Mouse (Mus musculus) right cerebral cortex, postnatal 14 days (tissue): ENCODE data around the gene Pde8a.

Source experiments
- DNase-seq: peaks from one replicate; pipeline ENCODE4 v3.0.0; 2022

The Pde8a gene

GRCm38 (mm10) chr7:81342356-81343094 is 129.1 kb downstream of the Pde8a start:
- DNase-seq = no peak

- no peak for DNase-seq
Measured at GRCm38 (mm10) chr7:81343316-81343715, 129.9 kb downstream of the Pde8a start.

- DNase-seq = no peak
Measured at GRCm38 (mm10) chr7:81343831-81344230, 130.4 kb downstream of the Pde8a start.

GRCm38 (mm10) chr7:81344544-81345446 is 131.4 kb downstream of the Pde8a start, which contains the start of gene Rps17:
Gene Rps17 (minus strand): TSS chr7:81345254.
- peak; percentile 97 for DNase-seq

- DNase-seq = no peak
Measured at GRCm38 (mm10) chr7:81345447-81346170, 132.2 kb downstream of the Pde8a start.

GRCm38 (mm10) chr7:81348206-81348605 is 134.8 kb downstream of the Pde8a start:
- DNase-seq = no peak

- DNase-seq = no peak
Measured at GRCm38 (mm10) chr7:81351826-81352225, 138.4 kb downstream of the Pde8a start.

- DNase-seq = no peak
Measured at GRCm38 (mm10) chr7:81355746-81356145, 142.3 kb downstream of the Pde8a start.

- no peak for DNase-seq
Measured at GRCm38 (mm10) chr7:81356360-81356759, 143.0 kb downstream of the Pde8a start.

GRCm38 (mm10) chr7:81356975-81357374 is 143.6 kb downstream of the Pde8a start:
- DNase-seq = no peak

GRCm38 (mm10) chr7:81367946-81368345 is 154.6 kb downstream of the Pde8a start:
- DNase-seq = no peak

- DNase-seq = peak; percentile 40
Measured at GRCm38 (mm10) chr7:81369724-81370123, 156.3 kb downstream of the Pde8a start.

GRCm38 (mm10) chr7:81371811-81372210 is 158.4 kb downstream of the Pde8a start:
- peak; percentile 11 for DNase-seq

- peak; percentile 59 for DNase-seq
Measured at GRCm38 (mm10) chr7:81372337-81372920, 159.0 kb downstream of the Pde8a start.

- DNase-seq = no peak
Measured at GRCm38 (mm10) chr7:81379363-81379762, 166.0 kb downstream of the Pde8a start.
